ENCODE assay signal across 22 mouse cellular contexts in the genomic region with DNA sequence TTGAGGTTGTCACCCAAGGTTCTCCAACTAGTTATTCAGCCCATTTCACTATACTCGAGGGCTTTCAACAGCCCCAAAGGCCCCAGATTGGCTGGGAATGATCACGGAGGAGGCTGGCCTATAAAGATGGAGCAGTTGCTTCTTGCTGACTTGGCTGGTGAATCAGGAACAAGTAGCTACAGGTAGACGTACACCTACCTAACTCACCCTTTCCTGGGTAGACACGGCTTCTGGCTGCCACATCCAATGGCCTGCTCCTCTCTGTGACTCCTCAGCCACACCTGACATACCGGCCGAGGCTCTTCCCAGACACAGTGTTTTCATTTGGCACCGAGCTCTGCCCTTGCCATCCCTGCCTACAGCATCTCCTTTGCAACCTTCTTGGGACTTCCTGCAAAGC. TPM values are rescaled to one million over a fixed set of nuclear protein-coding genes. Genes with fewer than 3 reads are reported as not detected.
DNase-seq lines count a peak whose midpoint lies in the region; TF ChIP-seq lines count a peak whose summit lies in the region.
"Had no signal": no experiment of that assay in that cellular context is flagged by ENCODE, and none has a peak within 500 bp of the region (broad histone marks: within the 10 kb centered on the region; RNA-seq: fewer than 3 reads in every experiment).

No protein-coding gene starts in this region.

- intact Hi-C loops in gastrocnemius, adult 2 months (cut with DNase I): no loop called here

- H3K27ac ChIP-seq in gastrocnemius, adult 2 months: peak overlapping the region; percentile 66
- H3K27ac ChIP-seq in layer of hippocampus, adult 2 months: 0 out of 2 replicates have a peak overlapping the region, but pooled peaks have one; percentile 7
- H3K27ac ChIP-seq: embryonic facial prominence, embryonic 10.5 days; embryonic facial prominence, embryonic 12.5 days; forebrain, embryonic 13.5 days; forebrain, embryonic 15.5 days had no signal

- no peak for TF ChIP-seq CTCF in gastrocnemius, adult 2 months (IDR thresholded peaks at IDR 0.05)
- TF ChIP-seq CTCF in layer of hippocampus, adult 2 months (conservative IDR thresholded peaks at IDR 0.05): no peak

- no peak for DNase-seq in gastrocnemius, adult 2 months
- DNase-seq in gastrocnemius, adult 8-10 months (ENCODE audit: low spot score in 2 of 2): no peak
- no peak for DNase-seq in layer of hippocampus, adult 2 months (ENCODE audit: low spot score in 2 of 2)
- DNase-seq in layer of hippocampus, postnatal 14 days (ENCODE audit: low spot score in 2 of 2): no peak
- peak; percentile 84 for DNase-seq in gonadal fat pad, adult 2 months (ENCODE audit: low read depth)
- DNase-seq in adipocyte (ENCODE audit: low spot score): no peak
- DNase-seq: B cell, adult 2 months; cerebellum, adult 11 months; cerebellum, adult 18-20 months; cerebellum, adult 9-10 months; cerebellum, postnatal 10 days; cerebellum, postnatal 25 days; forebrain, postnatal 0 days had no signal

- no peak overlapping the region for H3K4me3 ChIP-seq in gastrocnemius, adult 2 months
- H3K4me3 ChIP-seq in layer of hippocampus, adult 2 months: no peak overlapping the region
- H3K4me3 ChIP-seq: embryonic facial prominence, embryonic 10.5 days; embryonic facial prominence, embryonic 12.5 days; erythroblast, embryonic 14.5 days; forebrain, embryonic 13.5 days; forebrain, embryonic 15.5 days had no signal

RNA-seq across cellular contexts. Expression of gene Tmem63a, which starts 25.1 kb away (rescaled TPM):
- 10 to 100 TPM; 13.9 to 14.5 TPM for total RNA-seq in gastrocnemius, adult 2 months (2021)
- total RNA-seq in gastrocnemius, adult 8-10 months (2022): 10 to 100 TPM; 14.9 to 18.2 (median 16.2) TPM
- total RNA-seq in layer of hippocampus, adult 2 months (2021): 10 to 100 TPM; 20.4 to 23.8 TPM
- 10 to 100 TPM in 1 of 2 experiments, 1 to 10 TPM in 1; 8.6 to 11.5 TPM for total RNA-seq in layer of hippocampus, postnatal 14 days (2021)
- 41.3 and 41.7 TPM in 2 replicates for polyA plus RNA-seq in gonadal fat pad, adult 2 months (2012; rRNA removed)

RNA-seq across cellular contexts. Expression of gene Lefty1, which starts 32.4 kb away (rescaled TPM):
- under 1 TPM; 0.22 to 0.33 TPM for total RNA-seq in gastrocnemius, adult 2 months (2021)
- under 1 TPM in 3 of 4 experiments, not detected in 1; 0.19 to 0.34 (median 0.24) TPM for total RNA-seq in gastrocnemius, adult 8-10 months (2022)
- total RNA-seq in layer of hippocampus, adult 2 months (2021): 10 to 100 TPM; 11.4 to 12.9 TPM
- total RNA-seq in layer of hippocampus, postnatal 14 days (2021): 1 to 10 TPM; 7.2 to 9.3 TPM
- 4.1 and 5.7 TPM in 2 replicates for polyA plus RNA-seq in gonadal fat pad, adult 2 months (2012; rRNA removed)
- total RNA-seq: CH12.LX; forebrain, postnatal 0 days; G1E had no signal
- polyA plus RNA-seq: activated CD4-positive, CD25-positive, alpha-beta regulatory T cell, adult 4 months; CD4-positive, CD25-positive, alpha-beta regulatory T cell, adult 4 months; forebrain, embryonic 13.5 days; G1E had no signal

RNA-seq across cellular contexts. Expression of gene Ephx1, which starts 53.4 kb away (rescaled TPM):
- 10 to 100 TPM; 14.8 to 17.4 TPM for total RNA-seq in gastrocnemius, adult 2 months (2021)
- total RNA-seq in gastrocnemius, adult 8-10 months (2022): 10 to 100 TPM; 14.5 to 20.7 (median 16.2) TPM
- 10 to 100 TPM; 30.2 to 30.3 TPM for total RNA-seq in layer of hippocampus, adult 2 months (2021)
- 10 to 100 TPM; 19.7 to 28.3 TPM for total RNA-seq in layer of hippocampus, postnatal 14 days (2021)
- polyA plus RNA-seq in gonadal fat pad, adult 2 months (2012; rRNA removed): 57.6 and 57.7 TPM in 2 replicates
- total RNA-seq: G1E had no signal
- polyA plus RNA-seq: erythroblast, embryonic 14.5 days; G1E had no signal

Comparison
In these comparisons a context has a peak if more than half of its experiments do, and no peak if none do; other contexts are left out.
1. RNA of gene Lefty1, which starts 32.4 kb away (total RNA-seq): 11.4 to 12.9 TPM in layer of hippocampus, adult 2 months and 7.2 to 9.3 TPM in layer of hippocampus, postnatal 14 days; 0.22 to 0.33 TPM in gastrocnemius, adult 2 months and 0.19 to 0.34 TPM in gastrocnemius, adult 8-10 months; every median in the first group is over 4 times any median in the second.